Mouse (Mus musculus) liver, embryonic 14.5 days (tissue): ENCODE results near the gene Gkap1.

ENCODE experiments used
- CTCF ChIP-seq: IDR thresholded peaks from 2 replicates; pipeline ENCODE4 v1.5.1; 2016; ENCODE audit warnings: antibody characterized with exemption, low read depth, control low read depth
- EP300 ChIP-seq: IDR thresholded peaks from 2 replicates; pipeline ENCODE4 v1.6.1; 2016; ENCODE audit warnings: antibody characterized with exemption, low read depth

- TF ChIP-seq EP300: no peak
- no peak for TF ChIP-seq CTCF
Measured at GRCm38 (mm10) chr13:58263546-58263945, 12.0 kb downstream of the Gkap1 start.
